40 mouse cellular contexts compared by ENCODE assay signal in genomic region chr11:61667248-61667647, GRCm38 (mm10). TPM values are rescaled to one million over a fixed set of nuclear protein-coding genes. Genes with fewer than 3 reads are reported as not detected.
"Had no signal": no experiment of that assay in that cellular context is flagged by ENCODE, and none has a peak within 500 bp of the region (broad histone marks: within the 10 kb centered on the region; RNA-seq: fewer than 3 reads in every experiment).

No protein-coding gene starts in this region.

- H3K27me3 ChIP-seq: heart, embryonic 15.5 days; hindbrain, embryonic 15.5 days; intestine, embryonic 15.5 days; kidney, embryonic 15.5 days had no signal

- ATAC-seq: hindbrain, embryonic 16.5 days; hindbrain, postnatal 0 days; inflammation-experienced regulatory T-cells, adult 6 months; intestine, embryonic 15.5 days; intestine, embryonic 16.5 days; intestine, postnatal 0 days had no signal

- DNase-seq: heart, postnatal 10 days; heart, postnatal 14 days; heart, postnatal 36 days; heart, postnatal 4 days; kidney, adult 11 months; kidney, adult 18-20 months; kidney, adult 2 months; kidney, adult 8-10 months; kidney, adult 9 months; kidney, postnatal 14 days; kidney, postnatal 25 days; kidney, postnatal 36 days; layer of hippocampus, adult 9-11 months; layer of hippocampus, postnatal 36 days had no signal

- H3K4me3 ChIP-seq: heart, embryonic 10.5 days; heart, embryonic 12.5 days; heart, embryonic 13.5 days; heart, embryonic 15.5 days; hindbrain, embryonic 12.5 days; hindbrain, embryonic 15.5 days; intestine, embryonic 15.5 days; kidney, embryonic 15.5 days; layer of hippocampus, adult 2 months had no signal

- H3K36me3 ChIP-seq: heart, embryonic 10.5 days; heart, embryonic 12.5 days; heart, embryonic 13.5 days; heart, embryonic 15.5 days; hindbrain, embryonic 12.5 days; hindbrain, embryonic 15.5 days; intestine, embryonic 15.5 days; kidney, embryonic 15.5 days had no signal

- H3K4me1 ChIP-seq: heart, embryonic 13.5 days; hindbrain, embryonic 15.5 days had no signal

- H3K9ac ChIP-seq: heart, embryonic 12.5 days; heart, embryonic 15.5 days; hindbrain, embryonic 12.5 days; hindbrain, embryonic 14.5 days; hindbrain, embryonic 15.5 days; intestine, embryonic 15.5 days; kidney, embryonic 15.5 days had no signal

- H3K27ac ChIP-seq: heart, embryonic 10.5 days; heart, embryonic 13.5 days; heart, embryonic 15.5 days; hindbrain, embryonic 12.5 days; hindbrain, embryonic 14.5 days; hindbrain, embryonic 15.5 days; hindbrain, postnatal 0 days; intestine, embryonic 15.5 days; kidney, embryonic 15.5 days; kidney, postnatal 0 days; layer of hippocampus, adult 2 months had no signal

- H3K9me3 ChIP-seq: heart, embryonic 10.5 days; heart, embryonic 12.5 days; heart, embryonic 13.5 days; heart, embryonic 15.5 days; hindbrain, embryonic 12.5 days; hindbrain, embryonic 15.5 days; intestine, embryonic 15.5 days; kidney, embryonic 15.5 days had no signal

- H3K4me2 ChIP-seq: heart, embryonic 11.5 days; heart, embryonic 12.5 days; heart, embryonic 13.5 days; heart, embryonic 15.5 days; hindbrain, embryonic 12.5 days; hindbrain, embryonic 14.5 days; hindbrain, embryonic 15.5 days; kidney, embryonic 15.5 days had no signal

RNA-seq across cellular contexts. Expression of gene Fam83g, which starts 16.6 kb away (rescaled TPM):
- total RNA-seq: layer of hippocampus, adult 2 months; layer of hippocampus, postnatal 10 days; layer of hippocampus, postnatal 25 days; layer of hippocampus, postnatal 36 days had no signal

RNA-seq across cellular contexts. Expression of gene Slc5a10, which starts 53.4 kb away (rescaled TPM):
- total RNA-seq: heart, adult 8-10 months; heart, postnatal 10 days; heart, postnatal 14 days; heart, postnatal 25 days; heart, postnatal 36 days; heart, postnatal 4 days; hematopoietic stem cell, adult 5-6 weeks had no signal
- polyA plus RNA-seq: heart, embryonic 10.5 days; heart, embryonic 11.5 days; heart, embryonic 12.5 days; heart, embryonic 14.5 days; heart, embryonic 15.5 days; heart, postnatal 0 days; hindbrain, embryonic 12.5 days; hindbrain, embryonic 14.5 days; hindbrain, embryonic 15.5 days; hindbrain, embryonic 16.5 days; intestine, embryonic 14.5 days; large intestine, adult 2 months had no signal
